Mouse (Mus musculus): ENCODE results near the gene Rell1.
"Not testable (repeated sequence)": the region's sequence is repeated elsewhere in the genome, so short reads cannot be mapped to it uniquely, and the experiment has no call there.

Gene Rell1

DNA sequence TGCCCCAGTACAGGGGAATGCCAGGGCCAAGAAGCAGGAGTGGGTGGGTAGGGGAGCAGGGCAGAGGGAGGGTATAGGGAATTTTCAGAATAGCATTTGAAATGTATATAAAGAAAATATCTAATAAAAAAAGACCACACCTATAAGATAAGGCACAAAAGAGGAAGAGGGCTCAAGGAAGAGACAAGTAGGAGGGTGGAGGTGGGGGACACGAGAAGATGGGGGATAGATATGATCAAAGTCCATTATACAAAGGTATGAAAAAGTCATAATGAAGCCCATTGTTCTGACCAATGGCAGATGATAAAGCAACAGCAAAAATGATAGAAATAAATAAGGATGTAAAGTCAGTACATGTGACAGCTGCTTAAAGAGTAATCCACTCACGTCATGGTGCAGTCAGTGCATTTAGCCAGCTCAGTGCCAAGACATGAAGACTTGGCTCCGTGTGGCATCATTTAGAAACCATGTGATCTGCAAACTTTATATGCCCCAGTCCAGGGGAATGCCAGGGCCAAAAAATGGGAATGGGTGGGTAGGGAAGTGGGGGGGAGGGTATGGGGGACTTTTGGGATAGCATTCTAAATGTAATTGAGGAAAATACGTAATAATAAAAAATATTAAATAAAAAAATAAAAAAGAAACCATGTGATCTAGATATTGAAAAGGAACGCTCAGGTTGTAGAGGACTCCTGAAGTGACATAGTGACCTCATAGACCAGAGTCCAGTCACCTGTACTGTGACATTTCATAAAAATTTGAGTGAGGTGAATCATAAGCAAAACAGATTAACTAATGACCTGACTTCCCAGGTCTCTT, 71.5 kb downstream of the Rell1 start:
- not testable (repeated sequence) for DNase-seq (ENCODE audit: low read depth)

DNA sequence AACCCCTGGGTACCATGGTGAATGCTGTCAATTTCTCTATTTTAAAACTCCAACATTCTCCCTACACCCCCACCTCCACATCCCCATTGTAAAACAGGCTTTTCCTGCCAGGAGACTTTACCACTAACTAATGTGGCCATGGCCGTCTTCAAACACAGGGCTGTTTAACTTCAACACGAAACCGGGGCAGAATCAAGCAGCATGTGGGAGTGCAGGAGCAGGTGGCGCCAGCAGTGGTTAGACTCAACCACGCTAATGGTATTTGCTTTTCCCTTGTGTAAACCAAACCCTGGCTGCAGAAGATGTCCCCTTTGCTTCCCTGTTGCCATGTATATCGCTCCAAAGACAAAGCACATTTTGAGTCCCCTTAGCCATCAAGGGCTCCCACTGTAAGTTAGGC, 76.8 kb downstream of the Rell1 start:
- no peak for DNase-seq (ENCODE audit: low read depth)

DNA sequence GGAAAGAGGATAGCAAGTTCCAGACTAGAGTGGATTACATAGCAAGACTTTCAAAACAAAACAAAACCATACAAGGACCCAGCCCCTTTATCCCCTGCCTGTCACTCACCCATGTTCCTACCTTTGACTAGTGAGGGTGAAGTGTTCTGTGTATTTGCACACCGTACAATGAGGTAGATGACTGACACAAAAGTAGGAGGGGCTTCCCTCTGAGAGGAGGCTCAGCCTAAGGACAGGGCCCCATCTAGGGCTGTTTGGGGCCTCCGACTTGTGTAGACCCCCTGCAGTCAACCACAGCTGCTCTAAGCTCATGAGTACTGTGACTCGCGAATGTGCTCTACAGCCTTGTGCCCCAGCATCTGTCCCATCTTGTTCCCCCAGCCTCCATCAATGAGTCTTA, 77.5 kb downstream of the Rell1 start:
- DNase-seq (ENCODE audit: low read depth) = no peak

DNA sequence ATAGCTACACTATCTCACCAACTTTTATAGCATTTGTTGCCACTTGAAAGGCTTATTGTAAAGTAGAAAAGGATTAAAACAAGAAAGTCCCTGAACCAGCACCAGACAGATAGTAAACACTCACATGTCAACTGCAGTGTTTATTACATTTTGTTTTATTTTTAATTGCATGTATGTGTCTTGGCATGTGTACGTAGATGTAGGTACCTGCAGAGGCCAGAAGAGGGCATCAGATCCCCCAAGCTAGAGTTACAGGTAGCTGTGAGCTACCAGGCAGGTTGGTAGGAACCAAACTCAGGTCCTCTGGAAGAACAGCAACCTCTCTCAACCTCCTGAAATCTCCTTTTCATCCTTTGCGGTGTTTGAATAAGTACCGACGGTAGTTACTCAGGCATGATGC, 81.6 kb downstream of the Rell1 start:
- peak; percentile 38 for DNase-seq (ENCODE audit: low read depth)

DNA sequence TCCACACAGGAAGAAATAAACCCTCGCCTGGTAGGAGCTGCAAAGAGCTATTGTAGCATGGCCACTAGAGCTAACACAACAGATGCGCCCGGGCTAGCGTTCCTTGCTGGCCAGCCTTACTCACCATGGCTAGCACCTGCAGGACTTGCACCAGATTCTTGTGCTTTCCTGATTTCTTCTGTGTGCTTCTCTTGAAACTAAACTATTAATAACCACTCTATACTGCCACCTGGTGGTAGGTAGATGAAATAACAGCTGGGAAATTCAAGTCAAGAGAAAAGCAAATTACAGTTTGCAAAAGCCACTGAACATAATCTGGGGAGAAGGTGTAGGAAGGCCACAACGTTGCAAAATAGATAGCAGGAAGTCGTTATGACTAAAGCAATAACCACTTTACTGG, 82.0 kb downstream of the Rell1 start:
- DNase-seq (ENCODE audit: low read depth) = peak; percentile 66

DNA sequence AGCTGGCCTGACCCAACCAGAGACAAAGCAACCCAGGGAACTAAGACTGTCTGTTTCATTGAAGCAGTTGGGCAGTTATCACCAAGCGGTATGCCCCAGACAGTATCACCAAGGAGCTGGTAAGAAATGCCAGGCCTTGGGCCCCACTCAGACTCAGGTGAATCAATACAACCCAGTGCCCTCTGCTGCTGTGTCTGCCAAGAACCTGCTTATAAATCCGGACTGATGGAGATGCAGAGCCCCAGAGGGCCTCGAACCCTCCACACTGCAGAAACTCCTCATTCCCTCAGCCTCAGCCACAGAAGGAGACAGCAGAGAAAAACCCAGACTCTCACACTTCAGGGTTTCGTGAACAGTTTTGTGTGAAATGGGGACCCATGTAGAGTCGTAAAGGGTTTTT, 82.4 kb downstream of the Rell1 start:
- no peak for DNase-seq (ENCODE audit: low read depth)

DNA sequence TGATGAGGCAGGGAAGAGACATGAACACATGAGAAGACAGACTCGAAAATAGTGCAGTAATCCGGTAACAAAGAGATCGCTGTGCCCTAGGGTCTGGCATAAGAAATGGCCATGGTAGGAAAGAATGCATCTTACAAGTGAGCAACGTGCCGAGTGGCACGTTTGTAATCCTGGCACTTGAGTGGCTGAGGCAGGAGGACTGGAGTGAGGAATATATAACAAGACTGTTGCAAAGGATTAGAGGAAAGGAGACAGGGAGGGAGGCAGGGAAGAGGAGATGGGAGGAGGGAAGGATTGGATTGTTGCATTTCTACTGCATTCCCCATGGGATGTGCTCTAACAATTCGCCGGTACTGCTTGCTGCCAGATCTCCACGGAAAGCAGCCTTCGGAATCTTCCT, 89.7 kb downstream of the Rell1 start:
- no peak for DNase-seq (ENCODE audit: low read depth)

DNA sequence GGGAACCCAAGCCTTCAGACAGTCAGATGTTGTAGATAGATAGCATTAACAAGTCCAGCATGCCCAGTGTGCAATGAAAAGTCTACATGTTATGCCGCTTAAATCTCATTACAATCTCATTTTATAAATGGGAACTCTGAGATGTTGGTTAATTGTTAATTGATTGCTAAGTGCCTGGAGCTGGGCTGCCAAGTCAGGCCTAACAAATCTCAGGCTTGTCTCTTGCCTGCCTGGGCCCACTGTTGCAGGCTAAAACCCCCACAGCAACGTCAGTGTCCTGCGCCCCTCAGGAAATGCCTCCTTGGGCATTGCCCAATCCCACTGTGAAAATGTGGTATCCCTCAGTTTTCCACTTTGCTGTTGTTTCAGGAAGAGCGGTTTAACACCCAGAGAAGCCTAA, 92.6 kb downstream of the Rell1 start:
- DNase-seq (ENCODE audit: low read depth) = no peak

DNA sequence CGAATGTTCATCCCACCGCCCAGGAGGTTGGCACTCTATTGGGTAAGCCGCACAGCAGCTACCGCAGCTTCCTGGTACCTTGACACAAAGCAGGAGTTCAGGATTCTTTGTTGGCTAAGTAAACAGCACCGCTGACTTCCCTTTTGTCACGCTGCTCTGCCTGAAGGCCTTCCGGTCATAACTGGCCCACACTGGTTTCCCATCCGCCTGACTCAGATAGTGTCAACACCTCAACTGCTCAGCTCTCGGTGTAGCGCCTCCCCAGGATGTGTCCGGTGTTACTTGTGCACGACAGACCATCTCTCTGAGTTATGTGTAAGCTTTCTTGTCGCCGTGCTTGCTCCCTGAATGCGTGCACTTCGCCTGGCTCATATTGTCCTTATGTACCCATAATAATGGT, 93.8 kb downstream of the Rell1 start:
- DNase-seq (ENCODE audit: low read depth) = no peak

DNA sequence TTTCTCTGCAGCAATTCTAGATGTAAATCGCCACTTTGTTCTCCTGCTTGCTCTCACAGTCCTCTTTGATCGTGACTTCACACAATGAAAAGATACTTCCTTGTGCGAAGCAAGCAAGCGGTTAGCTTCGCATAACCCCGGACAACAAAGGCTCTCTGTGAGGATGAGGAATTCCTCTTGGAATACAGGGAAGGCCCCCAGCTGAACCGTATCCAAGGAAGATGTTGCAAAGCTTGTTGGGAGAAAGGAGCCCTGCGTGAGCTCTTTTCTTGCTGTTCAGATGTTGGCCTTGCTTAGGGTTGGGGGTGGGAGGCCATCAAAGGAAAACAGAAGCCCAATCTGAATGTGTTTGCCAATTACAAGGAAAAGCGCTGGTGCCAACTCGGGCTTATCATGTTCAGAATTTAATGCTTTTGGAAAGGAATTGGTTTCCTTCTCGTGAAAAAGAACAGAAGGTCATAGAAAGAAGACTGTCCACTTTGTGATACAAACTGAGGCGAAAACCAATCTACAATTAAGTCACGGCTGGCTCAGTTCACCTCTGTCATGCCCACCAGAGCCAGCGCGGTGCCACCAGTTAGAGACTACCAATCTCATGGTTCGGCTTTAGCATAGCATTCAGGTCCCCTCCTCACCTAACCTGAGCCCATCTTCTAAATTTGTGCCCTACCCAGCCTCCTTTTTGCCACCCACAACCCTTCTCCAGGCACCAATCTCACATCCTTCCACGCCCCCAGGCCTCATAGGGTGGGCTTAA, 96.3 kb downstream of the Rell1 start:
- DNase-seq (ENCODE audit: low read depth) = no peak

DNA sequence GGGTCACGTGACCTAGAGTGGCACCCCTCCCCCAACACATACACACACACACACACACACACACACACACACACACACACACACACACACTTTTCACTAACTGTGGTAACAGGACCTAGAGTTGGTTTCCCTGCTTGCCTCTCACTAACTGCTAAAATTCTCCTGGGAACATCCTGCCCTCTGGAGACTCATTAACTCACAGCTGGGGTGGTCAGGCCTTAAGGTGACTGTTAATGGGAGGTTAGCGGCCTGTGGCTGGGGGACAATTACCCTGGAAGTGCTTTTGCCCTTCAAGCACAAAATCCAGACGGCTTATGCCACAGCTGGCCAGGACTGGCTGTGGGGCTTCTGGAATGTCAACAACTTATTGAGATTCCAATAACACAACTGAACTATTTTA, 101.3 kb downstream of the Rell1 start:
- DNase-seq (ENCODE audit: low read depth) = no peak

DNA sequence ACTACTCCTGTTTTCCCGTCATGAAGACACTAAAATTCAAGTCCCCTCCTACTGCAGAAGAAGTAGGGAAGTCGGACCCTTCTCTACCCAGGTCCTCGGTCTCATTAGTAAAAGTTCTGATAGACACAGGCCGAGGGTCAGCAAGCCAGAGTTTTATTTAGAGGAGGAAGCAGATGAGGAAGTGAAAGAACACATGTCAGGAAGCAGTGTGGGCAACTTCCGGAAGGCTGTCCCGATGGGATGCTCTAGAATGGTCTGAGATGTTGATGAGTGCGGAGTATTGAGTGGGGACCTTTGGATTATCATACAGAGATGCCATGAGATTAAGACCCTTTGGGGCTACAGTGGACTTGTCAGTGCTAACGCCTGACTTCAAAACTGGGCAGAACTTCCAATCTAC, 109.8 kb downstream of the Rell1 start:
- no peak for DNase-seq (ENCODE audit: low read depth)

Data from induced T-regulatory cell, adult 2 months (primary cell).